Mouse (Mus musculus): Measurements from ENCODE around the gene Baz1b.

Gene Baz1b

DNA sequence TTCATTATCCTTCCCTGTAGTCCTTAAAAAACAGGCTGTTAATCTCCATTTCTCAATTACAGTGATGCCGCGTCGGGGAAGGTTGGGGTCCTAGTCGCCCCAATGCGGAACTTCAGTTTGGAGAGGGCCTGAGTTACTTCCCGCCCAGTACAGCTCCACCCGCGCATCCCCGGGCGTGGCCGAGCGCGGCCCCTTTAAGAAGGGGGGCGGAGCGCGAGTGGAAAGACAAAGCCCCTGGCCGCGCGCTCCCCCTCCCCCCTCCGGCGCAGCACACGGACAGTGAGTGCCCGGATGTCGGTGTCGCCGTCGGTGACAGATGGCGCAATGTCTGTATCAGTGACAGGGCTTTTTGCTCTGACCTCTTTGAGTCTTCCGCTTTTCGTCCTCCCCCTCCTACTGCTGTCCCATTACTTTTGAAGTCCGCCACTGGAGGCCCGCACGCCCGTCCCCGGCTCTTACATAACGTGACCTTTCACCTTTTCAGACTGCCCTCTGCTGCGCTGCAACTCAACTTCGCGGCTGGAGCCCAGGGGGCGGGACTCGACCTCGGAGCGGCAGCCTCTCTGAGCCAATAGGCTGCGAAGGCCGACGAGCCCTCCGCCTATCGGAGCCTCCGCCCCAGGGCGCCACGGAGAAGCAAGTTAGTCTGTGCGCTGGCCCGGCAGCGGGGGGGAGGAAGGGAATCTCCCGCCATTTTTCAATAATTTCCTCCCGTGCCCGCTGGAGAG is at the start of gene Baz1b:
Baz1b (plus strand) TSS at position 644 of the 728 bp plus-strand sequence.
- peak; percentile 96 to 98 for DNase-seq (ENCODE audit: low spot score in 2 of 2)

DNA sequence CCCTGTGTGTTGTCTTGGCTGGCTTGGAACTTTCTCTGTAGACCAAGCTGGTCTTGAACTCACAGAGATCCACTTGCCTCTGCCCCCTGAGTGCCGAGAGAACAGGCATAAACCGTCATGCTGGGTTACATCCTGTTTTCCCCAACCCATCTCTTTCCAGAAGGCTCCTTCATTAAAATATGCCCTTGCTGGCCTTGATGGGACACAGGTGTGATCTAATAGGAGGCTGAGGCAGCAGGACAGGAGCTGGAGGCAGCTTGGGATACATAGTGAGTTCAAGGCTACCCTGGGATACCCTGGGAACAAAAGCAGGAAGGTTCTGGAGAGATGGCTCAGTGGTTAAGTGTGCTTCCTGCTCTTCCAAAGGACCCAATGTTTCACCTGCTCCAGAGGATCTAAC is 47.2 kb upstream of the Baz1b start:
- no peak for DNase-seq (ENCODE audit: low spot score in 2 of 2)

GRCm38 (mm10) chr5:135144469-135144868 is 42.6 kb upstream of the Baz1b start:
- no peak for DNase-seq (ENCODE audit: low spot score in 2 of 2)

GRCm38 (mm10) chr5:135145532-135145931 is 41.5 kb upstream of the Baz1b start:
- DNase-seq (ENCODE audit: low spot score in 2 of 2): no peak

GRCm38 (mm10) chr5:135145955-135146354 is 41.1 kb upstream of the Baz1b start:
- DNase-seq (ENCODE audit: low spot score in 2 of 2): no peak

- DNase-seq (ENCODE audit: low spot score in 2 of 2): no peak
Observed at GRCm38 (mm10) chr5:135148715-135149052, 38.4 kb upstream of the Baz1b start.

DNA sequence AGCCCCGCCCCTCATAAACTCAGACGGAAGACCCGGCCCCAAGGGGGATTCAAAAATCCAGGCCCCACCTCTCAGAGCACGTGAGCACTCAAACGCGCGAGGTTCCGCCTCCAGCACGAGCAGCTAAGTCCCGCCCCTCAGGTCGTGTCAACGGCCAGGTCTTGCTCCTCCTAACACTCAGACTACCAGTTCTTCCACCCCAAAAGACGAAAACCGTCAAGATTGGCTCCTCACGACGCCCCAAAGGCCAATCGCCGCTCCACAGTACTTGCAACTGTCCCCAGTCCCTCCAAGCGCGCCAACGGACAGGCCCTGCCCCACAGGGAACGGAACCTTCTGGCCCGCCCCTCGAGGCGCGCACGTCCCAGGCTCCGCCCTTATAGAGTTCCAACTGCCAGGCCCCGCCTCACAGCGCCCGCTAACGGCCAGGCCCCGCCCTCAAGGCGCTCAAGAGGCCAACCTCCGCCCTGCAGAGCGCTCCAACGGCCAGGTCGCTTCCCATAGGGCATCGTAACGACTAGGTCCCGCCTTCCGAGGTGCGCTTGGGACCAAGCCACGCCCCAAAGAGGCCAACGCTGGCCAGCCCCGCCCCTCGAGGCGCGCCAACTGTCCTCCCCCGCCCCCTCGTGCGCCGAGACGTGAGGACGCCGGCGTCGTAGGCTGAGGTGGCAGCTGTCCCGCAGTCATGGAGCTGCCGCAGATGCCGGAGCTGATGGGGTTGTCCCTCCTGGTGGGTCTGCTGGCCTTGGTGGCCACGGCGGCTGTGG is 37.8 kb upstream of the Baz1b start, which contains the start of gene Tbl2:
Tbl2 (plus strand) TSS at position 605 of the 767 bp plus-strand sequence.
- peak; percentile 98 to 99 for DNase-seq (ENCODE audit: low spot score in 2 of 2)

- DNase-seq (ENCODE audit: low spot score in 2 of 2): no peak
Observed at GRCm38 (mm10) chr5:135149820-135150178, 37.3 kb upstream of the Baz1b start.

DNA sequence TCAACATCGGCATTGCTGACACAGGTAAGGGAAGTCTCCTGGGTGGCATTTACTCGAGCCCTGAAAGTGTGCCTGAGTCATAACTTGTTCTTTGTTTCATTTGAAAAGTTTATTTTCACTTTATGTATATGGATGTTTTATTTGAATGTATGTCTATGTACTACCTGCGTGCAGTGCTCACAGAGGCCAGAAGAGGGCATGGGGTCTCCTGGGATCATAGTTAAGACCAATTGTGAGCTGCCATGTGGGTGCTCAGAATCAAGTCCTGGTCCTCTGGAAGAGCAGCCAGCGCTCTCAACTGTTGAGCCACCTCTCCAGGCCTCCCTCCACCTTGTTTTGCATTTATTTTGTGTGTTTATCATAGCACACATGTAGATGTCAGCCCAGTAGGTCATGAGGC is 30.6 kb upstream of the Baz1b start:
- DNase-seq (ENCODE audit: low spot score in 2 of 2): no peak

GRCm38 (mm10) chr5:135161221-135161620 is 25.8 kb upstream of the Baz1b start:
- no peak for DNase-seq (ENCODE audit: low spot score in 2 of 2)

- DNase-seq (ENCODE audit: low spot score in 2 of 2): no peak
Observed at GRCm38 (mm10) chr5:135161650-135162049, 25.4 kb upstream of the Baz1b start.

DNA sequence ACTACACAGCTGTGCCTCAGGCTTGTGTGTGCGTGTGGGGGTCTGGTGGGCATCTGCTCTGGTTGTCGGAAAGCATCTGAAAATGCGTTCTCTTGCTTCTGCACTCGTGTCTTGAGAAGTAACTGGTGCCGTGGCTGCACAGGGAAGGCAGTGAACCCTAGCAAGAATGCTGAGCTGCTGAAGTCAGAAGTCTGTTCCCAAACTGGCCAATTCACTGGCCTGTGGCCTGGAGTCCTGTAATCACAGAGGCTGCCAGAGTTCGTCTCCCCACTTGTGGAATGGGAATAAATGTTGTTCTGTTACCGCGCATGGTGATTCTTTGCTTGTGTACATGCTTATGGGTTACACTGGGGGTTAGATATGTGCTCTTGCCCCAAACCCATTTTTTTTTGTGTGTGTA is 24.7 kb upstream of the Baz1b start:
- DNase-seq (ENCODE audit: low spot score in 2 of 2): no peak

DNA sequence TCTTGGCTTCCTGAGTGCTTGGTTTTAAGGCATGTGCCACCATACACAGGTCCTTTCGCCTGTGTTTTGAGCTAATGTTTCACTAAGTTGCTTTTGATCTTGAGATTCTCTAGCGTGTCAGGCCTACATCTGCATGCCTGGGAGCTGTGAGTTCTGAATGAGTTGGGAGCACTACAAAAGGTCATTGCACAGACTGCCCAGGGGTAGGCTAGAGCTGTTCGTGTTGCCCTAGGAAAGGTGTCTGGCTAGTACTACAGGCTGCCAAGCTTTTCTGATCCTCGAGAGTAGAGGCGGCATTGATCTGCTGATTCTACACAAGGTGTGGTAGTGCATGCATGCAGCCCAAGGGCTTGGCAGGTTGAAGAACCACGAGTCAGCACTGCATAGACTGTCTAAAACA is 24.2 kb upstream of the Baz1b start:
- DNase-seq (ENCODE audit: low spot score in 2 of 2): no peak

- no peak for DNase-seq (ENCODE audit: low spot score in 2 of 2)
Observed at GRCm38 (mm10) chr5:135166909-135167308, 20.2 kb upstream of the Baz1b start.

DNA sequence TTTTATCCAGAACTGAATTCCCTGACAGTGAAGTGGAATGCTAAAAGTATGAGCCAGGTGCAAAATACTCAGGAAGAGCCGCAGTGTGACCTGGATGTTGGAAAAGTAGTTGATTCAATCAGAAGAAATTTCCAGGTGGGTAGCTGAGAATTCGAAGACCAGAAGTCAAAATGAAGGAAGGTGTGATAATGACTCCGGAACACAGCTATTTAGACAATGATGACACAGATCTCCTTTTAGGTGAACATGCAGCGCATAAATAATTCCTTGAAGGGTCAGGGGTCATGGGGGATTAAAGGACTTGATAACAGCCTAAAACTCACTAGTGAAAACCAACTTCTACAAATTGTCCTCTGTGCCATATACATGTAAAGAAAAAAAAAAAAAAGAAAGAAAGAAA is 19.6 kb upstream of the Baz1b start:
- no peak for DNase-seq (ENCODE audit: low spot score in 2 of 2)

DNA sequence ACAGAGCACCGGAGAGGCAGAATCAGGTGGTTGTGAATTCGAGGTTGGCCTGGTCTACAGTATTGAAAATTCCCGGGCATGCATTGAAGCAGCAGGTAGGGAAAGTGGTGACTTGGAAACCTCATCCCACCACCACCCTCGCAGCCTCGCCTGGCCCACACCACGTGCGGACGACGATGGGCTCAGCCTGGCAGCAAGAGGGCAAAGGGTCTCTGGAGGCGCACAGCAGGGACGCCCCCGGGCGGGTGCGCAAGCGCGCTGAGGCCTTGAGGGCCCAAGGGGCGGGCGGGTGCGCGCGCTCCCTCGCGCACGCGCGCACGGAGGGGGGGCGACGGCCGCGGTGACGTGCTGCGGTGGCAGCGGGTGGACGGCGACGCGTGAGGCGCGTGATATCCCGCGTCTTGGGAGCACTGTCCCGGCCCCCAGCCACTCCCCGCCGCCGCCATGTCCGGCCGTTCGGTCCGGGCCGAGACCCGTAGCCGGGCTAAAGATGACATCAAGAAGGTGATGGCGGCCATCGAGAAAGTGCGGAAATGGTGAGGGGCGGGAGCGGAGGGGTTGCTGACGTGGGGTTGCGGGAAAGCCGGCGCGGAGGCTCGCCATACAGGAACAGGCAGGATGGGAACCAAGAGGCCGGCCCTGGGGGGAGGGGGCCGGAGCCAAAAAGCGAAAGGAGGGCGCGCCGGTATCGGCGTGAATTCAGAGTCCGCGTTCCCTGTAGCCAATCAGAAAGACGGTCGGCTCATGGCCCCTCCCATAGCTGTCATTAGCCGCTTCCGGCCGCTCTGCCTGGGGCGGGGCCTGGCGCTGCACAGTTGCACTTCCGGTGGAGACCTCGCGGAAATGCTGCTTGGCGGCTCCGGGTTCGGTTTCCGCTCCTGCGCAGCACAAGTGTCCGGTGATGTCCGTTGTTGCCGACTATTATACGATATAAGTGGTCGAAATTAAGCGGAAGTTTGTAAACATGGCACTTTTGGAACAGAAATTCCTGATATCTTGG is 18.7 kb upstream of the Baz1b start, which contains the start of gene Bcl7b:
Bcl7b (plus strand) TSS at position 221 of the 1,000 bp plus-strand sequence.
- peak; percentile 94 to 95 for DNase-seq (ENCODE audit: low spot score in 2 of 2)

GRCm38 (mm10) chr5:135169479-135169878 is 17.6 kb upstream of the Baz1b start:
- DNase-seq (ENCODE audit: low spot score in 2 of 2): no peak

DNA sequence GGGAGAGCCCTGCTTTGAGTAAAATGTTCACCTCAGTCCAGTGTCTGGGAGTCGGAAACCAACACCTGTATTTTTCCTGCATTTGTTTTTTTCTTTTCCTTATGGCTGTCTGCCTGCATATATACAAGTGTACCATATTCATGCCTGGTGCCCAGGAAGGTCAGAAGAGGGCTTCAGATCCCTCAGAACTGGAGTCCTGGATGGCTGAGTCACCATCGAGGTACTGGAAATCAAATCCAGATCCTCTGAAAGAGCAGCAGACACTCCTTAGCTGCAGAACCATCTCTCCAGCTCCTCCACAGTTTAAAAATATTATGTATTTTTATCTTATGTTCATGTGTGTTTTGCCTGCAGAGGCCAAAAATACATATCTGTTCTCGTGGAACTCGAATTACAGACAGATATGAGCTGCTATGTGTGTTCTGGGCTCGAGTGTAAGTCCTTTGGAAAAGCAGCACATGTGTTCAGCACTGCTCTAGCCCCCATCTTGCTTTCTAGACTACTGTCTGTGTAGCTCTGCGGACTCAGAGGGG is 15.3 kb upstream of the Baz1b start:
- no peak for DNase-seq (ENCODE audit: low spot score in 2 of 2)

GRCm38 (mm10) chr5:135172986-135173385 is 14.1 kb upstream of the Baz1b start:
- DNase-seq (ENCODE audit: low spot score in 2 of 2): no peak

DNA sequence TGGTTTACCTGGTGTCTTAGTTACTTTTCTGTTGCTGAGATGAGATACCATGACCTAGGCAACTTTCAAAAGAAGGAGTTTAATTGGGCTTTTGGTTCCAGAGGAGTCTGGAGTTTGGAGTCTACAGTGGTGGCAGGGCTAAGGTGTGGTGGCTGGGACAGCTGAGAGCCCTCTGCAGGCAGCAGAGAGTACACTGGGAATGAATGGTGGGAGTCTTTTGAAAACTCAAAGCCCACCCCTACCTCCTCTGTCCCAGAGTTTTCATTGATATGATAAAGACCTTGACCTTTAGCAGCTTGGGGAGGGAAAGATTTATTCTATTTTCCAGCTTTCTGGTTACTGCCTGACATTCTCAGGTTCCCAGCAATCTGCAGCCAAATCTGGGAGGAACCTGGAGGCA is 12.0 kb upstream of the Baz1b start:
- no peak for DNase-seq (ENCODE audit: low spot score in 2 of 2)

- DNase-seq (ENCODE audit: low spot score in 2 of 2): no peak
Observed at GRCm38 (mm10) chr5:135178523-135178922, 8.5 kb upstream of the Baz1b start.

GRCm38 (mm10) chr5:135178996-135179395 is 8.1 kb upstream of the Baz1b start:
- no peak for DNase-seq (ENCODE audit: low spot score in 2 of 2)
